Mouse (Mus musculus): ENCODE measurements around the gene Bcdin3d.

DNA sequence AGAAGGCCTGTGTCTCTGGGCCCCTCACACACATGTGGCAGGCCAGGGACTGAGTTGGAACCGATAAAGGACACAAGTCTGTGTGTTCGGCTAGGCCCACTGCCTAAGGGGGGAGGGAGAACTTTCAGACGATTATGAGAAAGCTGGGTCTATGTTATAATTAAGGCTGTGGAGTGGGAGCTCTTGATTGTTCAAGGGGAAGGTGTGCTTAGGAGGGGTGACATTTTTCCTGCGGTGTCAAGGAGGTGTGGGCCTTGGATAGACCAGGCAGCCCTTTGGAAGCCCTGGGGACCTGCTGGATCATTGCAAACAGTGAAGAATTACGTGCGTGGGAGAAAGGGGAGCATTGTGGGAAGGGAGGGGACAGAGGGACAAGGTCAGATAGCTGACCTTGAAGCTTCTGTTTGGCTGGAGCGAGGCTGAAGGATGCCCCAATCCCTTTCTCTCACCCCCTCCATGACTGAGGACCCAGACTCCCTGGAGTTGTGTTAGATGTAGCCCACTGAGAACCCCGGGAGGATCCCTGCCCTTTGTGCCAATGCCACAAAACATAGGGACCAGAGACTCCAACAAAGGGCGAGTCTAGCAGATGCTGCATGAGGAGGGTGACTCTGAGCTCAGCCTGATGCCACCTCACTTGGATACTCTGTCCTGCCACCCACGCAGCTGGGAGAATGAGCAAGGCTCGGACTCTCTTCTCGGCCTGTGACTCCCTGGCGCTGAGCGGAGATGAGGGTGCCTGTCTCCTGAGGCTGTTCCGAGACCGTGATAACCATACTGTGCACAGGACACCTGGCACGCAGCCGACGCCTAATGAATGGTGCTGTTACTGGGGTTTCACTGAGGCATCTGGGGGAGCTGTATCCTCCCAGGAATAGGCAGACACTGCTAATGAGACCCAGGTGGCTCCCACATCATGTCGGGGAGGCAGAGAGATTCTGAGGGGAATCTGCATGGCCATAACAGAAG lies 27.0 kb upstream of the Bcdin3d start:
- TF ChIP-seq CTCF (IDR thresholded peaks at IDR 0.05; ENCODE audit: borderline replicate concordance, extremely low read depth, insufficient read depth, insufficient read length) = no peak
- no peak for TF ChIP-seq POLR2A (IDR thresholded peaks at IDR 0.05; ENCODE audit: borderline replicate concordance, extremely low read depth, insufficient read depth, insufficient read length, poor library complexity, severe bottlenecking)

All from brain, embryonic 14.5 days (tissue).